Mouse (Mus musculus): Measurements from ENCODE around the gene Tmem125.
"Not testable (repeated sequence)": the region's sequence is repeated elsewhere in the genome, so short reads cannot be mapped to it uniquely, and the experiment has no call there.

Gene Tmem125

DNA sequence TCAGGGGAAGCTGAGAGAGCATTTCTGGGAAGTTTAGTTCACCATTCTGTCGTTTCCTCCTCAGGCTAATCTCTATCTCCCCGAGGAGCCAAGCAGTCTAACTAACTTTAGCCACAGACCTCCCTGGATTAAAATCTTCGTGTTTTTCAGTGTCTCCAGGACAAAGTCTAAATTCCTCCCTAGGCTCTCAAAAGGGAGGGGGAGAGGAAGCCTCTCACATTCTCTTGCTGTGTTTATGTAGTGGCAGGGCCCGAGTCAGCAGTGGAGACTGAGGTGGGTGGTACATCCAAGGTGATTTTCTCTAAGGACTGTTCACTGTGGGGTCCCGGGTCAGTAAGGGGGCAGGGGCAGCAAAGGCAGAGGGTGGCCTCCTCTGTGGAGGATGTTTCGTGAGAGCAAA, 6.0 kb downstream of the Tmem125 start:
- DNase-seq (ENCODE audit: low spot score in 2 of 2), result no peak

DNA sequence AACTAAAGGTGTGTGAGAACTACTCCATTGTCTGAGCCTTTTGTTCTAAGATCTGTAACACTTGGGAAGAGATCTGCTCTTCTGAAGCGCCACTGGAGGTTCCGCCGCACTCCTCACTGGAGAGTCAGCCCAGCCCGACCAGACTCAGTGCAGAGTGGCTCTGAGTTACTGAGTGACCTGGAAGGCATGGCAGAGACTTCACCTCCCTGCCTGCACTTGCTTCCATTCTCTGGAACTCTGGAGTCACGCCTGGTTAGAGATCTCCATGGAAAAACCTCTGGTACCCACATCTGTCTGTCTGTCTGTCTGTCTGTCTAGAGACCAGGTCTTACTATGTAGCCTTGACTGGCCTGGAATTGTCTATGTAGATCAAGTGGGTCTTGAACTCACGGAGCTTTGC, 8.2 kb downstream of the Tmem125 start:
- no peak for DNase-seq (ENCODE audit: low spot score in 2 of 2)

DNA sequence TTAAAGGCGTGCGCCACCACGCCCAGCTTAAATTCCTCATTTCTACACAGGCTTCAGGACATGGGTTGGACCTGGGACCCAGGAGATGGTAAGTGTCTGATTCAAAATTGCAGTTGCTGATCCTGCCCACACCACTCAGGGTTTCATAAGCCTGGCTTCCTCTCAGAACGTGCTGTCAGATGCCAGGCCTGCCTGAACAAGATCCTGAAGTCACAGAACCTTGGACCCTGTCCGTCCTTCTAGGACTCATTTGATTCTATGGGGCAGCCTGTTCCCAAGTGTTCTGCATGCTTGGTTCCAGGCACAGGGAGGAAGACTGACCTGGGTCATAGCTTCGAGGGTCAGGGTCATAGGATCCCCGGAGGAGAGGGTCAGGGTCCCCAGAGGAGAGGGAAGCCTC, 10.2 kb downstream of the Tmem125 start:
- DNase-seq (ENCODE audit: low spot score in 2 of 2), result no peak

DNA sequence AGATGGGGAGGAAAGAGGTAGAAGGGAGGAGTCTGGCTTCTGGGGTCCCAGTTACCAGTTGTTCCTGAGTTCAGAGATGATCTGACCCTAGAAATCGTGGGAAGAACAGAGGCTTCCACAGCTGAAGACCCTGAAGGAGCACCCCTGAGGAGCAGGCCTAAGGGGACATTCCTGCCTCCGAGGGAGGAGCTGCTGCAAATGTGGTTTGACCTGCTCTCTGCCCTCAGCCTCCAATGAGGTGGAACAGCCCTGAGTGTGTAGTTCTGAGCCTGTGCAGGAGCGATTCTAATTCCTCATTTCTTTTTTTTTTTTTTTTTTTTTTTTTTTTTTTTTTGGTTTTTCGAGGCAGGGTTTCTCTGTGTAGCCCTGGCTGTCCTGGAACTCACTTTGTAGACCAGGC, 10.7 kb downstream of the Tmem125 start:
- DNase-seq (ENCODE audit: low spot score in 2 of 2), result no peak

DNA sequence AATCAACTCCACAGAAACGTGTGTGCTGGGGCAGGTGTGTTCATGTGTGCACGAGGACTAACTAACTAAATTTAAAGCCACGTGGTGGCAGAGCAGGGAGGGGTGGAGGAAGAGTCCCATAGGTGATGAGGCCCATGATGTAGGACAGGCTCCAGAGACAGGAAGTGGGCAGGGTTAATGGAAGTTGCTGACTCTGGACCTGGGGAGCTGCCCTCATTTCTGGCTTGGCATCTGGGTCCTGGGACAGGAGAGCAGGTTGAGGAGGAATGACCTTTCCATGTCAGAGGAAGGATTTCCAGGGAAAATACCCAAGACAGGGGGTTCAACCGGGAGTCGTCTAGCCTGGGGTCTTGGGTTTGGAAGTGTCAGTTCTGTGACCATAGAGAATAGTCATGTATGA, 11.2 kb downstream of the Tmem125 start:
- DNase-seq (ENCODE audit: low spot score in 2 of 2), result no peak

DNA sequence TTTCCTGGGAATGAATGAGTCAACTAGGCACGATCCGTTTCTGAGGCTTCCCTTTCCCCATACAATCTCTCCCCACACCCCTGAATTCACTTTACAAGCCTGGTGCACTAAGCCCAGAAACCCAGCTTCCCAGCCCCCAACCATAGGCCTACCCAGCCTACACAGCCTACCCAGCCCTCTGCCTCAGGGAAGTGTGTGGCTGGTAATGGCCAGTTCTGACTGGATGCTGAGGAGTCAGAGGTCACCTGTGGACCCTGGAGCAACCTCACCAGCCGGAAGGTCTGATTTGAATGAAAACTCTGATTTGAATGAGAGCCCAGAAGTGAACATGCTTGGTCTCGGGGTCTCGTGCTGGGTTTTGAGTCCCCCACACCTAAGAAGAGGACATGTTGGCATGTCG, 16.1 kb downstream of the Tmem125 start:
- no peak for DNase-seq (ENCODE audit: low spot score in 2 of 2)

DNA sequence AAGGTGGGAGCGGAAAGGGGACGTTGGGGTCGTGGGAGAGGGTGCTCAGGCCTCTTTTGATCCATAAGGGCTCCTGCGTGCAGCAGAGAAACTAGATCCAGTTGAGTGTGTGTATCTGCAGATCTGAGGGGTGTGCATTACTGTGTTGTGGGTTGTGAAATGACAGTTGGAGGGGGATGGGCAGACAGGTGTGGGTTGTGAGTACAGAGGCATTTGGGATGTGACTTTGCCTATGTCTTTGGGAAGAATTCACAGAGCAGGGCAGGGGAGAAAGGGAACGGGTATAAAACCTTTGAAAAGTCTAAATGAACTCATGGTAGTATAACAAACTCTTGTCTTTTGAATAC, 16.5 kb downstream of the Tmem125 start:
- DNase-seq (ENCODE audit: low spot score in 2 of 2), result no peak

DNA sequence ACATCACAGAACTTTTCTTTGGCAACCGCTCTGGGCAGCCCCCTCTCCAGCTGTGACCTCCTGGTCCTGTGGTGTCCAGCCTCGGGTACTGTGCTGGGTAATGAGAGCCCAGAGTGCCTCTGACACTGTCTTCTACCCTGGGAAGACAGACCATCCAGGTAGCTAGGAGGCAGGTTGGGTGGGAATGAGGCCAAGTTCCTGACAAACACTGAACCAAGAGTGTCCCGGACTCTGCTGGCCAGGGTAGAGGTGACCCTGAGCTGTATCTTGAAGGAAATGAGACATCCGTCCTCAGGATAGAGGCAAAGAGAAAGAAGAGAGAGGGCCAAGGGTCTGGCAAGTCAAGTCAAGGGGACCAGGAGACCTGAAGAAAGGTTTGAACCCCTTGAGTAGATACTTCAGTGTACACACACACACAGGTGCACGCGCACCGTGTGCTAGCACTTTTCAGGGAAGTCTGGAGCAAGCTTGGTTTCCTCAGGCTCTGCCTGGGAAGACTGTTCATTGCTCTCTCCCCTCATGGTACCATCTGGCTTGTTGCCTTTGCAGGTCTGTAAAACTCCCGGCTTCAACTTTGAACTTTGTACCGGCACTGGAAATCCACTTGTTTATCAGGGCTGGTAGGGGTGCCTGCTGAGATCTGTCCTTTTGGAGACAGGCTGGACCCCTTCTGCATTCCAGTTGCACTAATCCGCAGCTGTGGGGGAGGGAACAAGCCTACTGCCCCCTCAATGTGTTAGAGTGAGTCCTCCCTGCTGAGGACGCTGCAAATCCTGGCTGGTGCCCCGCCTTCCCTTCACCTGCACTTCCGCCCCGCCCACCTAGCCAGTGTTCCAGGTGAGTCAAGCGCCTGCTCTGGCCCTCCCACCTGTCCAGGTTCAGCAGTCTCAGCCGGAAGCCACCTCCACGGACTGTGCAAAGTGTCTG, 17.2 kb downstream of the Tmem125 start, which contains the start of gene 2610528J11Rik:
Gene 2610528J11Rik (plus strand): TSS at position 592 of the 927 bp plus-strand sequence.
- DNase-seq (ENCODE audit: low spot score in 2 of 2), result no peak

DNA sequence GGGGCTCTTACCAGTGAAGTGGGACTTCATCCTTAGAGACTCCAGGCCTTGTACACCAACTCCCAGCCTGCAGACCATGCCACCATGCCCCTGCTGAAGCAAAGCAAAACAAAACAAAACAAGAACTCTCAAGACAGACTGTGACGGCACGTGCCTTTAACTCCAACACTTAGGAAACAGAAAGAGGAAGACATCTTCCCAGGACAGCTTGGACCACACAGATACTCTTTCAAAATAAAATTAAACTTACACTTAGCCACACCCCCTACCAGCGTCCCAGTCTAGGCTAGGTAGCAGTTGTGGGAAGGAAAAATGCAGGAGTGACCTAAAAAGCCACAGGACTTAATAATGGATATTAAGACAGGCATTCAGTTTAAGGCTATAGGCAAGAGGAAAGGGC, 18.1 kb downstream of the Tmem125 start:
- no peak for DNase-seq (ENCODE audit: low spot score in 2 of 2)

DNA sequence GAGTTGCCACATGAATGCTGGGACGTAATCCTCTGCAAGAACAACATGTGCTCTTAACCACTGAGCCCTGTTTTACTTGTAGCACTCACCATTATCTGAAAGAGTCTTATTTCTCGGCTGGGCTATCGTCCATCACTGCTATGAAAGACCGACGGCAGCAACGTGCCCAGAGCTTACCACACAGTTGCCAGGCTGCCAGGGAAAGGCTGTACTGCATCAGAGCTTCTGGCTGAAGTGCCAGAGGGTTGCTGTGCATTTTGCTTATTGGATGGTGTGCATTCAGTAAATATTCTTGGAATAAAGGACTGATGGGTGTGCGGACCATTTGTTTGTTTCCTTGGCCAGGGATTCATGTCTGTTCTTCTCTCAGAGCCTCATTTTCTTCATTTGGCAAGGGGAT, 19.9 kb downstream of the Tmem125 start:
- DNase-seq (ENCODE audit: low spot score in 2 of 2), result no peak

DNA sequence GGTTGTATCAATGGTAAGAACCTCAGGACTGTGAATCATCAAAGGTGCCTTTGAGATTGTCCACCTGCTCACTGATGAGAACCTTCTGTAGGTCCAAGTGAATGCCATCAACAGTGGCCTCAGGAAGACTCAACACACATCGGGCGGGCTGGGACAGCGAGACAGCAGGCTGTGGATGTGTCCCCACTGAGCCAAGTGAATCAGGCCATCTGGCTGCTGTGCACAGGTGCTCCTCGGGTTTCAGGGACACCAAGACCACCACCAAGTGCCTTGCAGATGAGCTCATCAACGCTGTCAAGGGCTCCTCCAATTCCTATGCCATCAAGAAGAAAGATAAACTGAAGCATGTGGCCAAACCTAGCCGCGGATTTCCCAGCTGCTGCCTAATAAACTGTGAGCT, 21.6 kb downstream of the Tmem125 start:
- DNase-seq (ENCODE audit: low spot score in 2 of 2), result no peak

DNA sequence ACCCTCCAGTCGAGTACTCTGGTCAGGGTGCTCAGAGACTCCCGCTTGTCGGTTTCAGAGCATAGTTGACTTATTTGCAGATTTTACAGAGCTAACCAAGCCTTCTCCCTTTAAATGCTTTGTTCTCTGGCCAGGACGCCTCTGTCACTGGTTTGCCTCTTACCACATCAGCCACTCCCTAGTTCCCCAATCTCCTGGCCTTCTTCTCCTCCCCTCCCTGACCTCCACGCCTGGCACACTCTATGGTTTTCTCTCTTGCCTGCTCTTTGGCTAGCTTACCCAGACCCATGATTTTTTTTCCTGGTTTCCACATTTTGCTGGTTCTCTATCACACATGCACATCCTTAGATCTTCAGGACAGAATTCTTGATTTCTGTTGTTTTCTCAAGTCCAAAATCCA, 25.6 kb downstream of the Tmem125 start:
- no peak for DNase-seq (ENCODE audit: low spot score in 2 of 2)

DNA sequence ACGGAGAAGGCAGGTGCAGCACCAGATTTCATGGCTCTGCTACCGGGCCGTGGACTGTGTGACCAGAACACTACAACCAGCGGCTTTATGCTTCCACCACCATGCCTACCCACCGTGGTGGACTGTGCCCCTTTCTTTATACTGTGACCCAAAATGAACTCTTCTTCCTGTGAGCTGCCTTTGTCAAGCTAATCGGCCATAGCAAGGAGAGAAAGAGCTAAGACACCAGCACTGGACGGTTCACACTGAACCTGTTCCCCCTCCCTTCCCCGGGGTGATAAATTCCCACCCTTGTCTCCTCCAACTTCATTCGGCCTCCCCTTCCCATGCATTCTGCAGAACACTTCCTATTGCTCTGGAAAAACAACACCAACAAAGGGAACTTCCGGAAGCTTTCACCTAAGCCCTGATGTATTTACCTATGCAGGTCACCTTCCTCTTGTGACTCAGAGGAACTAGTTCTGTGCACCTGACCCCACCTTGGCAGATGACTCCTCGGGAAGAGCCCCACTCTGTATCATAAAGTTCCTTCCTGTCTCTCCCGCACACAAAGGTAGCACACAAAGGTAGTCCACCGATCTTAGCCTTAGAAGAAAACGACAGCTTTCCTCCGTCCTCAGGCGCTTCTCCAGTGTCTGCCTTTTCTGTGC, 26.2 kb downstream of the Tmem125 start:
- DNase-seq (ENCODE audit: low spot score in 2 of 2), result no peak

DNA sequence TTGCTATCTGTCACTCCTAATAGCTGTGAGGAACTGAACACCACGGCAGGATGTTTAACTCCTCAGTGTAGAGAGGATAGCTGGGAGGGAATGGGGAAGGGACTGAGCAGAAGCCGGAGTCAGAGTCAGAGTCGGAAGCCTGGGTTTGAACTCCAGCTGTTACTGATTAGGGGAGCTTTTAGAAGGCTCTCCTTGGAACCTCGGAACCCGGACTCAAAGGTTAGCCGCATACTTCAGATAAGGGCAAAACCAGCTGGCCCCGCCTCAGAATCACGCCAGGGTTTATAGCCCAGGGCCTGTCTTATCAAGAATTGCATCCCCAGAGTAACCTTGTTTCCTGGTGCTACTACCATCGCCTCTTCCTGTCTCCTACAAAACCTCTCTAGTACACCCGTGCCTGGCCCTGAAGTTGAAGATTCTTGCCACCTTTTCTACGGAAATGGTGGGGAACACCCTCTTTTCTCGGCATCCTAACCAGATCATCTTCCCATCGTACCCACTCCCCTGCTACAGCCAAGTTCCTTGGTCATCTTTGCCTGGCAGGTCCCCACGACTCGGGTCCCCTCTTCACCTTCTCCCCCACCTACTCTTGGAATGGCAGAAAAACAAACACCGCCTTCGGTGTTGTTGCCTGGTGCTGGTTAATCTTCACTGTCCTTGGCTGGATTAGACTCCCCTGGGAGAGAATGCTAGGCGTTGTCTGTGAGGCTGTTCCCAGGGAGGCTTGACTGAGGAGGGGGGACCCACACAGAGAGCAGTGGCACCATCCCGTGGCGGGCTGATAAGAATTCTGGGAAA, 26.9 kb downstream of the Tmem125 start:
- no peak for DNase-seq (ENCODE audit: low spot score in 2 of 2)

DNA sequence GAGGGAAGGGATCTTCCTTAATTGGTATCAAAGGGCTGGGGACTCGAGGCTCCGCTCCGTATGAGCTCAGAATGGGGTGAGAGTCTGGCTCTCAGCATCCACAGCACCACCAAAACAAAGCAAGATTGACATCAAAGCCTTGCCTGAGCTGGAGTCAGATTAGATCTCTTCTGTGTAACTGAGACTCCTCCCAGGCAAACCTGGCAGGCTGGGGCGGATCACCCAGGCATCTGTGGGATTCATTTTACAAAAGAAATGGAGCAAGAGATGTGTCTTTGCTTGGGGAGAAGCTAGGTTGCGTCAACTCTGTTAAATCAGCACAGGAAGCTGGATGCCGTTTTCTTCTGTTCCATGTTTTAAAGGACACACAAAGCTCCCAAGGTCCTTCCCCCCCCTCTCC, 34.8 kb downstream of the Tmem125 start:
- DNase-seq (ENCODE audit: low spot score in 2 of 2), result no peak

DNA sequence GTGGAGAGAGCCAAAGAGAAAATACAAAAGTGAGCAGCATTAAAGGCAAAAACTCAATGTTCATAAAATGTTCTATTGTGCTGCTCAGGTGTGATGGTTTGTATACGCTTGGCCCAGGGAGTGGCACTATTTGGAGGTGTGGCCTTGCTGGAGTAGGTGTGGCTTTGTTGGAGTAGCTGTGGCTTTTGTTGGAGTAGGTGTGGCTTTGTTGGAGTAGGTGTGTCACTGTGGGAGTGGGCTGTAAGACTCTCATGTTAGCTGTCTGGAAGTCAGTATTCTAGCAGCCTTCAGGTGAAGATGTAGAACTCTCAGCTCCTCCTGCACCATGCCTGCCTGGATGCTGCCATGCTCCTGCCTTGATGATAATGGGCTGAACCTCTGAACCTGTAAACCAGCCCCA, 36.7 kb downstream of the Tmem125 start:
- DNase-seq (ENCODE audit: low spot score in 2 of 2), result not testable (repeated sequence)

DNA sequence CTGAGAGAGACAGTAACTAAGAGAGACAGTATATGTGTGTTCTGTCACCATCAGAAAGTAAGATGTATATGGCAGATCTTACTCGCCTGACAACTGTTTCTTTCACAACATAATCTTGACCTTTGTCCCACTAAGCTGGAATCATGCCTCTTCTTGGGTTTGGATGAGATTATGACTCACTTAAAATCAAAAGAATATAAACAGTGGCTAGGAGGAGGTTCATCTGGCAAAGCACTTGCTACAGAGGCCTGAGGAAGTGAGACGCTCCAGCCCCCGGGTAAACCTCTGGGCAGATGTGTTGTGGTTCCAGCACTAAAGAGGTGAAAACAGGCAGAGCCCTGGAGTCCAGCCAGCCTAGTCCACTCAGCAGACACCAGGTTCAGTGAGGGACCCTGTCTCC, 38.3 kb downstream of the Tmem125 start:
- no peak for DNase-seq (ENCODE audit: low spot score in 2 of 2)

DNA sequence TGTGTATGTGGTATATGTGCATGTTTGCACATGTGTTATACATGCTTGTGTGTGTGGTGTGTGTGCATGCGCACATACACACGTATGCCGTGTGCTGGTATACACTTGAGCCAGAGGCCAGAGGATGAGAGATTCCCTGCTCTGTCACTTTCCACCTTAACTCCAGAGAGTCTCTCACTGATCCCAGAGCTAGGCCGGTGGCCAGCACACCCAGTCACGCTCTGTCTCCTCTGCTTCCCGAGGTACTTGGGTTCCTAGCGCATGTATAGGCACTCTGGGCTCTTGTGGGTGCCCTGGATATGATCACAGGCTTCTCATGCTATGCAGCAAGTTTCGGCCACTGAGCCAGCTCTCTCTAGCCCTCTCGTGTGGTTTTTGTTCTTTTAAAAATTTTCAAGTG, 43.1 kb downstream of the Tmem125 start:
- DNase-seq (ENCODE audit: low spot score in 2 of 2), result no peak

DNA sequence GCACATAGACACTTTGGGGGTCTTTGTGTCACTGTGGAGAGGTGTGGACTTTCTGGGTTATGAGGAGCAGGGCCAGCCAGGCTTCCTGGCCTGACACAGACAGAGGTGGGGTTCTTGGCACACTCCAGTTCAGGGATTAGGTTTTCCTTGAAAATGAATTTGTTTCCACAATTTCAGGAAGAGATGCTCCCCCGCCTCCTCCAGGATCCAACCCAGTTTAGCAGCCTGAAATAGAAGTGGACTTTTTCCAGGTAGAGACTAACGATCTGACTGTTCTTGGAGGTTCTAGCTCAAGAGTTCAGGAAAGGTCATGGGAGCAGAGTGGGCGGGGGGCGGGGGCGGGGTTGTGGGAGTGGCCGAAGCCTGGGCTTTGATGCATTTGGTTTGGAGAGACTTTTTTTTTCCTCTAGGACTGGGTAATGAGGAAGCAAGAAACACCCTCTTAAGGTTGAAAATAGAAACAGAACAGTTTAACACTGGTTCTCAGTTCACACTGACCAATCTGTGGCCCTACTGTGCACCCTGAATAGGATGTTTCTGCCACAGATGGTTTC, 43.6 kb downstream of the Tmem125 start:
- DNase-seq (ENCODE audit: low spot score in 2 of 2), result peak; percentile 23 to 55

Data from right cerebral cortex, adult 2 months (tissue).